Mouse (Mus musculus) lung, postnatal 25 days (tissue): Measurements from ENCODE around the gene Msmb.
A peak's percentile ranks its signal among the peaks of the same experiment; 100 is the strongest.

Experiments used
- DNase-seq: peaks from one replicate; pipeline ENCODE4 v3.0.0; 2022; ENCODE audit warnings: low spot score

Msmb gene

GRCm38 (mm10) chr14:32145809-32146511 is 4.1 kb downstream of the Msmb start:
- no peak for DNase-seq

- DNase-seq: no peak
Measured at GRCm38 (mm10) chr14:32146578-32146977, 4.8 kb downstream of the Msmb start.

GRCm38 (mm10) chr14:32150872-32151271 is 9.0 kb downstream of the Msmb start:
- DNase-seq: no peak

GRCm38 (mm10) chr14:32152243-32152965 is 10.6 kb downstream of the Msmb start:
- DNase-seq: no peak

GRCm38 (mm10) chr14:32153156-32153555 is 11.3 kb downstream of the Msmb start:
- DNase-seq: no peak

- no peak for DNase-seq
Measured at GRCm38 (mm10) chr14:32154758-32155157, 12.9 kb downstream of the Msmb start.

GRCm38 (mm10) chr14:32159150-32159670 is 17.4 kb downstream of the Msmb start:
- no peak for DNase-seq

- DNase-seq: peak; percentile 98
Measured at GRCm38 (mm10) chr14:32159690-32160246, 17.9 kb downstream of the Msmb start, which contains the start of gene Ncoa4. TSS of gene Ncoa4 (plus strand) at chr14:32159865.

GRCm38 (mm10) chr14:32160563-32160962 is 18.7 kb downstream of the Msmb start:
- no peak for DNase-seq

- no peak for DNase-seq
Measured at GRCm38 (mm10) chr14:32161090-32161885, 19.5 kb downstream of the Msmb start.

GRCm38 (mm10) chr14:32162231-32162630 is 20.4 kb downstream of the Msmb start:
- no peak for DNase-seq

- no peak for DNase-seq
Measured at GRCm38 (mm10) chr14:32163203-32163888, 21.5 kb downstream of the Msmb start.

- DNase-seq: no peak
Measured at GRCm38 (mm10) chr14:32164173-32165051, 22.6 kb downstream of the Msmb start.

- peak; percentile 82 for DNase-seq
Measured at GRCm38 (mm10) chr14:32165278-32166061, 23.6 kb downstream of the Msmb start.

- DNase-seq: no peak
Measured at GRCm38 (mm10) chr14:32166062-32166441, 24.2 kb downstream of the Msmb start.

GRCm38 (mm10) chr14:32166840-32167239 is 25.0 kb downstream of the Msmb start:
- peak; percentile 70 for DNase-seq

- DNase-seq: no peak
Measured at GRCm38 (mm10) chr14:32167326-32167725, 25.5 kb downstream of the Msmb start.

GRCm38 (mm10) chr14:32168653-32169231 is 26.9 kb downstream of the Msmb start:
- DNase-seq: no peak

GRCm38 (mm10) chr14:32170137-32170536 is 28.3 kb downstream of the Msmb start:
- DNase-seq: no peak
